Mouse (Mus musculus): ENCODE results near the gene Klhdc4. TPM values are rescaled to one million over a fixed set of nuclear protein-coding genes. Genes with fewer than 3 reads are reported as not detected.

The Klhdc4 gene
- polyA plus RNA-seq, 1 experiment = 19.9 TPM

DNA sequence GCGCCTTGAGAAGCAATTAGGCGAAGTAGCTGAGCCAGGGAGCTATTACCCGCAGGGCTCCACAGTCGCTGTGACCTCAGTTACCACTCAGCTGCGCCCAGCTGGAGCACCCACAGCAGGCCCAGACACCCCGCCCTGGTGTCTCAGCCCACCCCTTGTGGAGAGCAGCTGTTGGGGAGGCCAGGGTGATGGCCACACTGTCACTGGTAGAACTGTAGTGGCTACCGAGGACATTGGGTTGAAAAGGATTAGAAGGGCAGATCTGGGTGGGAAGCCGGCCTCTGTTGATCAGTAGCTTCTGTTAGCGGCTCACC lies 65.7 kb downstream of the Klhdc4 start:
- H3K27ac ChIP-seq (ENCODE audit: insufficient read depth, low read depth, low read length) = no peak overlapping the region
- H3K4me3 ChIP-seq (ENCODE audit: insufficient read depth, low read length) = no peak overlapping the region
- TF ChIP-seq POLR2A (IDR thresholded peaks at IDR 0.05; ENCODE audit: borderline replicate concordance, low read depth, low read length) (no peak), CTCF (IDR thresholded peaks at IDR 0.05; ENCODE audit: low read depth, low read length) (no peak)
- H3K4me1 ChIP-seq (ENCODE audit: control insufficient read depth, insufficient read depth, low read length) = no peaks in the 10 kb centered on the region

DNA sequence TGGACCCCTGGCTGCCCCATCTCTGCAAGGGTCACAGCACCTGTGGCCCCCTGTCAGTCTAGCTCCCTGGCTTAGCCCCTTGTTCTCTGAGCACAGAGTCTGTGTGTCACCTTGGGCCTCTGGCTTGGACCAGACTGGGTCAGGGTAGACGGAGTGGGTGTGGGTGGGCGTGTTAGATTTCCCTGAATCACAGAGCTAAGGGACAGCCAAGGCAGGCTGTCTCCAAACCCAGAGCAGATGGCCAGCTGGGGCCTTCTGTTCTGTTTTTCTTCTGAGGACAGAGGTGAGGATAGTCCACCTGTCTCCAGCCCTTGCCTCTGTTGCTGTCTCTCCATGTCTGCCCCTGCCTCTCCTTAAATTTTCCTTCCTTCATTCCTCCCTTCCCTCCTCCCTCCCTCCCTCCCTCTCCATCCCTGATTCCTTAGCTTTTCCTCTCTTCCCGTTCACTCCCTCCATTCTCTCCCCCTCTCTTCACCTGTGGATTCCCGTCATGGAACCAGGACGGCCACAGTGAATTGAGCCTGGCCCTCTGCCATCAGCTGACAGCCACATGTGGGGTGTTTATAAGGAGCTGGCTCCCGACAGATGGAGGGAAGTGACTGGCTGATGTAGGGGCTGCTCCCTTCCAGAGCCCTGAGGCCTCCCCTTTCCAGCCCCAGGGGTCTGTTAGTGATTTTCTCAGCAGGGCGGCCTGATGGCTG lies 66.2 kb downstream of the Klhdc4 start:
- no peak for TF ChIP-seq POLR2A (IDR thresholded peaks at IDR 0.05; ENCODE audit: borderline replicate concordance, low read depth, low read length)
- TF ChIP-seq CTCF (IDR thresholded peaks at IDR 0.05; ENCODE audit: low read depth, low read length) = no peak
- Histone ChIP-seq H3K4me1 (ENCODE audit: control insufficient read depth, insufficient read depth, low read length) (no peaks in the 10 kb centered on the region), H3K27ac (ENCODE audit: insufficient read depth, low read depth, low read length) (no peak overlapping the region), H3K4me3 (ENCODE audit: insufficient read depth, low read length) (no peak overlapping the region)

- Histone ChIP-seq H3K4me1 (ENCODE audit: control insufficient read depth, insufficient read depth, low read length) (no peaks in the 10 kb centered on the region), H3K27ac (ENCODE audit: insufficient read depth, low read depth, low read length) (no peak overlapping the region), H3K4me3 (ENCODE audit: insufficient read depth, low read length) (no peak overlapping the region)
- TF ChIP-seq POLR2A (IDR thresholded peaks at IDR 0.05; ENCODE audit: borderline replicate concordance, low read depth, low read length) (no peak), CTCF (IDR thresholded peaks at IDR 0.05; ENCODE audit: low read depth, low read length) (no peak)
Measured at GRCm38 (mm10) chr8:121761480-121761879, 67.9 kb downstream of the Klhdc4 start.

DNA sequence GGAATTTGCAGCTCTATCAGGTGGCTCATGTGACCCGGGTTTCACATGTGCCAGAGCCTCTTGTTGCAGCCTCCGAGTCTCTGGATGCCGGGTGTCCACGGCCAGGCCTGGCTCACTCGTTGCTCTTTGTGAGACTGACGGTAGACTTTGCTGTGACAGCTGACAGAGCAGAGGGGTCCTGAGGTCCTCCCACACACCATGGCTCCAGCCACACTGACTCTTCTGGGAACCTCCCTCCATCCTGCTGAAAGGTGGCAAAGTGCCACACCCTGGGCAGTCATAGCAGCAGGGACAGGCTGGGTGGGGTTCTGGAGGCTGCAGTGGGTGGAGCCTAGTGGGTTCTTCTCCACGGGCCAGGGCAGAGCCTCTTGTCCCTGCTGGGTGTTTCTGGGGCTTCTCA lies 68.9 kb downstream of the Klhdc4 start:
- no peak for TF ChIP-seq CTCF (IDR thresholded peaks at IDR 0.05; ENCODE audit: low read depth, low read length)
- H3K4me3 ChIP-seq (ENCODE audit: insufficient read depth, low read length) = no peak overlapping the region
- no peak overlapping the region for H3K27ac ChIP-seq (ENCODE audit: insufficient read depth, low read depth, low read length)
- H3K4me1 ChIP-seq (ENCODE audit: control insufficient read depth, insufficient read depth, low read length) = no peaks in the 10 kb centered on the region

DNA sequence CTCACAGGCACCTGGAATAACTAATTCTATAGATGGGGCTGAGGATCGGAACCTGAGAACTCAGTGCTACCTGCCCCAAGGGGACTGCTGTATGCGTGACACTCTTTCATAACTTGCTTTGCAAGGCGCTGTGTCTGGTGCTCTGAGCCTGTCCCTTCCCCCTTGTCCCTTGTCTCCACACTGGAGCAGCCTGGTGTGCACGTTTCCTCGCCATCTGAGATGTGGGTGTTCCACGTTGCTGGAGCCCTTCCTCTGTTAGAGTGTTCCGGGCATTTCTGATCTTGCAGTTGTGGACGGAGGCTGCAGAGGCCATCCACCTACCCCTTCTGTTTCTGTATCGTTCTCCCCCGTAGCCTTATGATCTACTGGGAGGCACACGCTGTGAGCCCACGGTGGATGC lies 70.9 kb downstream of the Klhdc4 start:
- H3K4me3 ChIP-seq (ENCODE audit: insufficient read depth, low read length) = no peak overlapping the region
- no peak overlapping the region for H3K27ac ChIP-seq (ENCODE audit: insufficient read depth, low read depth, low read length)
- H3K4me1 ChIP-seq (ENCODE audit: control insufficient read depth, insufficient read depth, low read length) = no peaks in the 10 kb centered on the region
- TF ChIP-seq CTCF (IDR thresholded peaks at IDR 0.05; ENCODE audit: low read depth, low read length) (no peak), POLR2A (IDR thresholded peaks at IDR 0.05; ENCODE audit: borderline replicate concordance, low read depth, low read length) (no peak)

DNA sequence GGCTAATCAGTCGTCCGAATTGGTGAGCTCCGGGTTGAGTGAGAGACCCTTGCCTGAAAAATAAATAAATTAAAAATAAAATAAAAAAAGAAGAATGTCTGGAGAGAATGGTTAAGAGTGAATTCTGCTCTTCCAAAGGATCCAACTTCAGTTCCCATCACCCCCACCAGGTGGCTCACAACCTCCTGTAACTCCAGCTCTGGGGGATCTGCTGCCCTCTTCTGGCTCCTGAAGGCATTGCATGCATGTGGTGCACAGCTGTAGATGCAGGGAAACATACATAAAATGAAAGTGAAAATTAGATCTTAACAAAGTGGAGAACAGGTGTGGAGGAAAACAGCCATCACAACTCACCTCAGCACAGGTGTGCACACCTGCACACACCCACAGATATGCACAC lies 78.0 kb downstream of the Klhdc4 start:
- Histone ChIP-seq H3K4me3 (ENCODE audit: insufficient read depth, low read length) (no peak overlapping the region), H3K4me1 (ENCODE audit: control insufficient read depth, insufficient read depth, low read length) (no peaks in the 10 kb centered on the region), H3K27ac (ENCODE audit: insufficient read depth, low read depth, low read length) (no peak overlapping the region)
- TF ChIP-seq POLR2A (IDR thresholded peaks at IDR 0.05; ENCODE audit: borderline replicate concordance, low read depth, low read length) = no peak
- peak; percentile 99 for TF ChIP-seq CTCF (IDR thresholded peaks at IDR 0.05; ENCODE audit: low read depth, low read length)

DNA sequence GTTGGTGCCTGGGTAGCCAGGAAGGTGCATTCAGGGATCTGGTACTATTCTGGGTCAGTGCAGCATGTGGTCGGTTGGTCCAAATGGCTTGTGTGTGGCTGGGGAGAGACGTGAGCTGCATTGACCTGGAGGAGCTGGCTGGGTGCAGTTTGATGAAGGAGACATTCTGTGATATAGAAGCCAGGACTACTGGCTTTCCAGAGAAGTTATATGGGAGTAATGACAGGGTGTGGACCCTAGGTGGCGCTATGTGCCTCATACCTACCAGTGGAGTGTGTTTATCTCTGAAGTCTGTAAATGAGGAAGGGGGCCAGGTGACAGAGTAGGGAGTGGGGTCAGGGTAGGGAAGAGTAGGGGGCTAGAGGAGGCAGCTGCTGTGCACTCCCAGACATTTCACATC lies 78.9 kb downstream of the Klhdc4 start:
- no peak overlapping the region for H3K4me3 ChIP-seq (ENCODE audit: insufficient read depth, low read length)
- TF ChIP-seq POLR2A (IDR thresholded peaks at IDR 0.05; ENCODE audit: borderline replicate concordance, low read depth, low read length) (no peak), CTCF (IDR thresholded peaks at IDR 0.05; ENCODE audit: low read depth, low read length) (peak; percentile 51)
- H3K27ac ChIP-seq (ENCODE audit: insufficient read depth, low read depth, low read length) = no peak overlapping the region
- no peaks in the 10 kb centered on the region for H3K4me1 ChIP-seq (ENCODE audit: control insufficient read depth, insufficient read depth, low read length)

DNA sequence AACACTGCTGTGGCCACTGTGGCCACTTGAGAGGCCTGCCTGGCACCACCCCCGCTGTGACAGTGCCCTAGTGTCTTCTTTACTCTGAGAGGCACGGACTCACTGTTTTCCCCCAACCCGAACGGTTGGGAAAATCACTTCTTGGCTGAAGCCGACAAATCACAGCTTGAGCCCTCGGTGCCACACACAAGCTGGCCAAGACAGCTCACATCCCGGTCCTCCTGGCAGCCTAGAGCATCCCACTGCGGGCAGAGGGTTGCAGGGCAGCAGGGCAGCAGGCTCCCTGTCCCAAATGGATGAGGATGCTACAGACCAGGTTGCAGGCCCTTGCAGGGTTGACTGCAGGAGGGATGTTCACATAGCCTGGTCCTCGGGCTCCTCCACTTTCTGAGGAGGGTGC lies 79.9 kb downstream of the Klhdc4 start:
- no peak for TF ChIP-seq POLR2A (IDR thresholded peaks at IDR 0.05; ENCODE audit: borderline replicate concordance, low read depth, low read length)
- no peak for TF ChIP-seq CTCF (IDR thresholded peaks at IDR 0.05; ENCODE audit: low read depth, low read length)
- H3K4me3 ChIP-seq (ENCODE audit: insufficient read depth, low read length) = no peak overlapping the region
- H3K27ac ChIP-seq (ENCODE audit: insufficient read depth, low read depth, low read length) = no peak overlapping the region
- H3K4me1 ChIP-seq (ENCODE audit: control insufficient read depth, insufficient read depth, low read length) = no peaks in the 10 kb centered on the region

Other genes with a start within 250 kb of the Klhdc4 start
- 179 and 195 TPM in 2 replicates for gene Map1lc3b, start 239.2 kb downstream of the Klhdc4 start, polyA plus RNA-seq (2012; ENCODE audit: insufficient read depth, insufficient read length, missing spikeins)
- 5.1 and 8.2 TPM in 2 replicates for gene Zcchc14, start 176.7 kb downstream of the Klhdc4 start, polyA plus RNA-seq (2012; ENCODE audit: insufficient read depth, insufficient read length, missing spikeins)
- gene Jph3, start 99.9 kb downstream of the Klhdc4 start, polyA plus RNA-seq (2012; ENCODE audit: insufficient read depth, insufficient read length, missing spikeins) = not detected in 2 replicates
- 1.9 and 2.4 TPM in 2 replicates for gene Slc7a5, start 78.1 kb upstream of the Klhdc4 start, polyA plus RNA-seq (2012; ENCODE audit: insufficient read depth, insufficient read length, missing spikeins)
- gene Car5a, start 115.3 kb upstream of the Klhdc4 start, polyA plus RNA-seq (2012; ENCODE audit: insufficient read depth, insufficient read length, missing spikeins) = not detected in 2 replicates
- gene Banp, start 120.2 kb upstream of the Klhdc4 start, polyA plus RNA-seq (2012; ENCODE audit: insufficient read depth, insufficient read length, missing spikeins) = 19.9 and 24.0 TPM in 2 replicates